Mouse (Mus musculus) stomach, embryonic 14.5 days (tissue): Measurements from ENCODE around the gene Fbxl21. TPM values are rescaled to one million over a fixed set of nuclear protein-coding genes. Genes with fewer than 3 reads are reported as not detected.

Source experiments
- ATAC-seq: fragments of 200-750 bp; cut with Nextera tagmentation; 2 replicates; pipeline ENCODE4 v1.8.0; 2017; ENCODE audit warnings: low read depth, moderate TSS enrichment; ENCODE audit not compliant: insufficient number of reproducible peaks, insufficient read depth, low FRiP score
- H3K27ac ChIP-seq: fragments of 300-500 bp; sonication (generic); 2 replicates; pipeline ENCODE4 v1.5.1; 2014; ENCODE audit warnings: mild to moderate bottlenecking, low read length, moderate library complexity, mixed read lengths
- H3K27me3 ChIP-seq: fragments of 300-500 bp; sonication (generic); 2 replicates; pipeline ENCODE4 v1.6.1; 2014; ENCODE audit warnings: low read length, control low read depth, mixed read lengths; ENCODE audit not compliant: control insufficient read depth, insufficient read depth
- H3K36me3 ChIP-seq: fragments of 300-500 bp; sonication (generic); 2 replicates; pipeline ENCODE4 v1.6.1; 2014; ENCODE audit warnings: mild to moderate bottlenecking, control low read depth, low read length, moderate library complexity, mixed read lengths; ENCODE audit not compliant: control insufficient read depth, insufficient read depth
- H3K4me1 ChIP-seq: fragments of 300-500 bp; sonication (generic); 2 replicates; pipeline ENCODE4 v1.6.1; 2014; ENCODE audit warnings: low read length, control low read depth, mixed read lengths; ENCODE audit not compliant: control insufficient read depth, insufficient read depth
- H3K4me2 ChIP-seq: fragments of 300-500 bp; sonication (generic); replicated peaks from 2 replicates; pipeline ENCODE4 v1.6.1; 2014; ENCODE audit warnings: low read depth, low read length, control low read depth
- H3K4me3 ChIP-seq: fragments of 300-500 bp; sonication (generic); 2 replicates; pipeline ENCODE4 v1.5.1; 2014; ENCODE audit warnings: low read depth, low read length, control low read depth
- H3K9ac ChIP-seq: fragments of 300-500 bp; sonication (generic); replicated peaks from 2 replicates; pipeline ENCODE4 v1.6.1; 2014; ENCODE audit warnings: low read depth, mild to moderate bottlenecking, control low read depth, low read length, moderate library complexity, mixed read lengths
- H3K9me3 ChIP-seq: fragments of 300-500 bp; sonication (generic); 2 replicates; pipeline ENCODE4 v1.6.1; 2016; ENCODE audit warnings: low read depth, low read length, control low read depth; ENCODE audit not compliant: control insufficient read depth
- WGBS: fragments of 180-500 bp; shearing (Covaris S2); extraction: QIAGEN DNeasy Blood & Tissue Kit; methylation state at CpG from one replicate; pipeline ENCODE4 v1.1.7; 2014; 5-methylcytosine and 5-hydroxymethylcytosine counted together
- polyA plus RNA-seq: library from polyadenylated mRNA; unstranded; fragments of >200 nt; fragmentation: Nextera tagmentation; extraction: Ambion mirVana; gene quantifications from 2 replicates; pipeline ENCODE4 v1.2.1, GENCODE M21; 2014

Gene Fbxl21
- polyA plus RNA-seq, 1 experiment from 2014 or later: 2.5 TPM

DNA sequence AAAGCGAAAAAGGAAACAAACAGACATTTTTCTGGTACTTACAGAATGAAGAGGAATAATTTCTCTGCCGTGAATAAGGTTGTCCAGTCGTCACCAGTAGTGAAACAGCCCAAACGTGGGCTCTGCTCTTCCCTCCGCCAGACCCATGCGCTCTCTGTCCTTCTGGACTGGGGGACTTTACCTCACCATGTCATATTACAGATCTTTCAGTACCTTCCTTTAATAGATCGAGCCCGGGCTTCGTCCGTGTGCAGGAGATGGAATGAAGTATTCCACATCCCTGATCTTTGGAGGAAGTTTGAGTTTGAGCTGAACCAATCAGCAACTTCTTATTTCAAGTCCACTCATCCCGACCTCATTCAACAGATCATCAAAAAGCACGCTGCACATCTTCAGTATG lies 4.6 kb downstream of the Fbxl21 start:
- Histone ChIP-seq H3K27me3 (no peaks in the 10 kb centered on the region), H3K4me1 (no peaks in the 10 kb centered on the region), H3K36me3 (no peaks in the 10 kb centered on the region), H3K27ac (no peak overlapping the region), H3K4me2 (no peak overlapping the region), H3K9me3 (no peaks in the 10 kb centered on the region), H3K9ac (no peak overlapping the region), H3K4me3 (no peak overlapping the region)
- WGBS: 66% methylated on average over 12 of the region's 12 CpGs
- ATAC-seq: no peak

DNA sequence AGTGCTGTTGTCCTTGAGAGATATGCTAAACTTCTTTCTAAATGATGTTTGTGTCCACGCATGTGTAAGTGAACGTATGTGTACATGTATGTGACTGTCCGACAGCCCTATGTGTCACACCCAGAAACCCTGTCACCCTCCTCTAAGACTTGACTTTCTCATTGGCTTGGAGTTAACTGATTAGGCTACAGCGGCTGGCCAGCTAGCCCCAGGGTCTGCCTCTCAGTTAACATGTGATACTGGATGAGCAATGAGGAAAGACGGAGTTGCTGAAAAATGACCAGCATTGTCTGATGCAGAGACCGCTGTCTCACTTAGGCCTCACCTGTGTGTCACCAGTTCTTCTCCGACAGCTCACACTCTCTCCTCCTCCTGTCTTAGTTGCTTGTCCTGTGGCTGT lies 5.6 kb downstream of the Fbxl21 start:
- H3K4me2 ChIP-seq: no peak overlapping the region
- no peaks in the 10 kb centered on the region for H3K36me3 ChIP-seq
- no peak overlapping the region for H3K4me3 ChIP-seq
- H3K9ac ChIP-seq: no peak overlapping the region
- no peaks in the 10 kb centered on the region for H3K9me3 ChIP-seq
- ATAC-seq: no peak
- no peaks in the 10 kb centered on the region for H3K4me1 ChIP-seq
- no peak overlapping the region for H3K27ac ChIP-seq
- no peaks in the 10 kb centered on the region for H3K27me3 ChIP-seq
- WGBS: 94% methylated on average over 7 of the region's 7 CpGs

DNA sequence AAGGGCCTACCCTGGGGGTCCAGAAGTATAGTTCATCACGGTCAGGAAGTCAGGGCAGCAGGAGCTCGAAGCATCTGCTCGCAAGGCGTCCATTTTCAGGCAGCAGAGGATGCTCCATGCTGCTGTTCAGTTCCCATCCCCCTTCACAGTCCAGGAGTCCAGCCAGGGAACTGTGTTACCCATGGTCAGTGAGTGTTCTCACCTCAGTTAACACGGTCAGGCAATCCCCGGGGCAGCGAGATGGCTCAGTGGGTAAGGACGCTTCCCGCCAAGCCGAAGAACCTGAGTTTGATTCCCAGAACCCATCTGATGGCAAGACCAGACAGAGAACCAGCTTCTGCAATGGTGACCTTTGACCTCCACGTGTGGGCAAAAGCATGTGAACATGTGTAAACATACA lies 6.0 kb downstream of the Fbxl21 start:
- Histone ChIP-seq H3K27me3 (no peaks in the 10 kb centered on the region), H3K27ac (no peak overlapping the region), H3K9ac (no peak overlapping the region), H3K4me1 (no peaks in the 10 kb centered on the region), H3K4me3 (no peak overlapping the region), H3K9me3 (no peaks in the 10 kb centered on the region), H3K36me3 (no peaks in the 10 kb centered on the region), H3K4me2 (no peak overlapping the region)
- WGBS: 85% methylated on average over 11 of the region's 11 CpGs
- no peak for ATAC-seq

DNA sequence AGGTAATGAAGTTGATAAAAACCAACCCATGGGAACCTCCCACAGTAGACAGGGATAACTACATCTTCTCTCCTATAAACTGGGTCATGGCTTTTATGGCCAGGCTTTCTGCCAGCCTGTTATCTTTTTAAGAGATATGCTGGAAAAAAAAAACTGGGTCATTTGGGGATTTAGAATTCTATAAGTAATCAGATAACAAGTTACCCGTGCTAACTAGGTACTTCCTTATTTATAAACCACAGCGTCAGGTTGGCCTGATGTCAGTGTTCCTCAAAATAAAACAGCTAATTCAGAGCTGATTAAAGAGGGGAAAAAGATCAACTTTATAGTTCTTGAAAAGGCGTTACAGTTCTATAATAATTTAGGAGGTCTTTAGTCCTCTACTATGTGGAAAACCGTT lies 6.8 kb downstream of the Fbxl21 start:
- no peak overlapping the region for H3K27ac ChIP-seq
- no peak for ATAC-seq
- H3K9me3 ChIP-seq: no peaks in the 10 kb centered on the region
- H3K4me2 ChIP-seq: no peak overlapping the region
- no peak overlapping the region for H3K9ac ChIP-seq
- WGBS: 79% methylated on average over 4 of the region's 4 CpGs
- H3K4me1 ChIP-seq: no peaks in the 10 kb centered on the region
- H3K4me3 ChIP-seq: no peak overlapping the region
- H3K36me3 ChIP-seq: no peaks in the 10 kb centered on the region
- no peaks in the 10 kb centered on the region for H3K27me3 ChIP-seq

DNA sequence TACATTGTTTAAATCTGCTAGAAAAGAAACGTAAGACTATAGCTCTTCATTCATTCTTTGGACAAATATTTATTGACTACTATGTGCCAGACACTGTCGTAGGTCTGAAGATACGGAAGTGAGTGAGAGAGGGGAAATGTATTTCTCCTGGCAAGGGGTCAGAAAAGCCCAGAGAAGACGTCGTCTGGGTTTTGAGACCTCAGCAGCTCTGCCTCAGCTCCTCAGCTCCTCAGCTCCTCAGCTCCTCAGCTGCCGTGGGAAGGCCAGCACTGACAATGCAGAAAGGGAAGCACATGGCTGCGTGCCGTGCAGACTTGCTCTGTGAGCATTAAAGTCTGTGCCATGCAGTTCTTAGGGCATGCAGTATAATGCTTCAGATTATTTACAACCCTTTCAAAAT lies 7.4 kb downstream of the Fbxl21 start:
- 47% methylated on average over 8 of the region's 8 CpGs for WGBS
- no peak overlapping the region for H3K4me2 ChIP-seq
- 0 out of 2 replicates have a peak, but pooled peaks cover 3% of the 10 kb centered on the region for H3K9me3 ChIP-seq
- H3K4me1 ChIP-seq: no peaks in the 10 kb centered on the region
- H3K27ac ChIP-seq: no peak overlapping the region
- H3K27me3 ChIP-seq: no peaks in the 10 kb centered on the region
- no peak overlapping the region for H3K9ac ChIP-seq
- H3K36me3 ChIP-seq: no peaks in the 10 kb centered on the region
- ATAC-seq: no peak
- H3K4me3 ChIP-seq: no peak overlapping the region

DNA sequence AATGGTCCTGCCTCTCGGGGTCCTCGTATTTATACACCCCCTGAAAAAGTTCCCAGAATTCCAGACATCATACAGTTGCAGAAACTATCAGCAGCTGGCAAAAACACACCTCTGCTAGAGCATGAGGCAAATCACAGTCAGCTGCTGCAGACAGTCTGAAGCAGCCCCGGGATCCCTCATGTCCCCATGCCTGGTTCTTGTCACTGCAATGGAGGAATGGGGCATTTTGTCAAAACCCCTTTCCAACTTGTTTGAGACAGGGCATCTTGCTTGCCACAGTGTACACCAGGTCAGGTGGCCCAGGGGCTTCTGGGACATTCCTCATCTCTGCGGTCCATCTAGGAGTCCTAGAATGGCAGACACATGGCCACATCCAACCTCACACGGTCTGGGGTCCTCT lies 12.7 kb downstream of the Fbxl21 start:
- Histone ChIP-seq H3K36me3 (no peaks in the 10 kb centered on the region), H3K4me3 (no peak overlapping the region), H3K4me1 (no peaks in the 10 kb centered on the region), H3K27me3 (no peaks in the 10 kb centered on the region), H3K9me3 (peaks cover 8% of the 10 kb centered on the region), H3K27ac (no peak overlapping the region), H3K4me2 (no peak overlapping the region), H3K9ac (no peak overlapping the region)
- no peak for ATAC-seq
- 80% methylated on average over 5 of the region's 5 CpGs for WGBS

DNA sequence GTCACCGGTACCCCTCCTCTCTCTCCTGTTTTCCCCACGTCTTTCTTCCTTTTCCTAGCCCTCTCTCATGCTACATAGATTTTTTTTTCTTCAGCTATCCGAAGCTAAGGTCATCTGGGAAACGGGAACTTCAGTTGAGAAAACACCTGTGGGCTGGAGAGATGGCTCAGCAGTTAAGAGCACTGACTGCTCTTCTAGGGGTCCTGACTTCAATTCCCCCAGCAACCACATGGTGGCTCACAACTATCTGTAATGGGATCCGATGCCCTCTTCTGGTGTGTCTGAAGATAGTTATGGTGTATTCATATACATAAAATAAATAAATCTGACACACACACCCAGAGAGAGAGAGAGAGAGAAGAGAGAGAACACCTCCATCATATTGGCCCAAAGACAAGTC lies 13.3 kb downstream of the Fbxl21 start:
- Histone ChIP-seq H3K4me1 (no peaks in the 10 kb centered on the region), H3K27me3 (no peaks in the 10 kb centered on the region), H3K27ac (no peak overlapping the region), H3K36me3 (no peaks in the 10 kb centered on the region), H3K9me3 (peaks cover 8% of the 10 kb centered on the region), H3K9ac (no peak overlapping the region), H3K4me3 (no peak overlapping the region), H3K4me2 (no peak overlapping the region)
- ATAC-seq: no peak
- WGBS: 73% methylated on average over 5 of the region's 5 CpGs

DNA sequence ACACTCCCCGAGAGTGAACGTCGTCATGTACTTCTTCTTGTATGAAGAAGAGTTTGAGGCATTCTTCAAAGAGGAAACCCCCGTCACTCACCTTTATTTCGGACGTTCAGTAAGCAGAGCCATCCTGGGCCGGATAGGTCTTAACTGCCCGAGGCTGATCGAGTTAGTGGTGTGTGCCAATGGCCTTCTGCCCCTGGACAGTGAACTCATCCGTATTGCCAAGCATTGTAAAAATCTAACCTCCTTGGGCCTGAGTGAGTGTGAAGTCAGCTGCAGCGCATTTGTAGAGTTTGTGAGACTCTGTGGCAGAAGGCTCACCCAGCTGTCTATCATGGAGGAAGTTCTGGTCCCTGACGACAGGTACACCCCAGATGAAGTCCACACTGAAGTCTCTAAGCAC lies 14.8 kb downstream of the Fbxl21 start:
- Histone ChIP-seq H3K9me3 (peaks cover 8% of the 10 kb centered on the region), H3K9ac (no peak overlapping the region), H3K4me3 (no peak overlapping the region), H3K27ac (no peak overlapping the region), H3K4me2 (no peak overlapping the region), H3K27me3 (no peaks in the 10 kb centered on the region), H3K36me3 (no peaks in the 10 kb centered on the region), H3K4me1 (no peaks in the 10 kb centered on the region)
- 85% methylated on average over 12 of the region's 12 CpGs for WGBS
- ATAC-seq: no peak

DNA sequence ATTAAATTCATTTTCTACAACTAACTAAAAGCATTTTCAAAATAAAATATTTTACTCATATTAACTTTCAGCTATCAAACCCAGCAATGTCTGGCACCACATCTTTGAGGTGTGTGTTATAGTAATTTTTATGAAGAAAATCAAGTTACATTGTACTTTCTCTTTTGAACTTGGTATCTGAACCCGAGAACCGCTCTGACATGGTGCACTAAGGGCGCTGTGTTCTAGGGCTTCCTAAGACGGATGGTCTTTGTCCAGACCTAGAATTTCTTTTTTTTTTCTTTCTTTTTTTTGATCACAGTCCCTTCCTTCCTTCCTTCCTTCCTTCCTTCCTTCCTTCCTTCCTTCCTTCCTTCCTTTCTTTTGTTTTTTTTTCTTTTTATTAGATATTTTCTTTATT lies 17.6 kb downstream of the Fbxl21 start:
- 92% methylated on average over 4 of the region's 4 CpGs for WGBS
- Histone ChIP-seq H3K36me3 (no peaks in the 10 kb centered on the region), H3K27me3 (no peaks in the 10 kb centered on the region), H3K27ac (no peak overlapping the region), H3K4me1 (no peaks in the 10 kb centered on the region), H3K9ac (no peak overlapping the region), H3K9me3 (peaks cover 3% of the 10 kb centered on the region), H3K4me2 (no peak overlapping the region), H3K4me3 (no peak overlapping the region)
- no peak for ATAC-seq
